Mouse (Mus musculus): ENCODE results near the gene Iyd. TPM values are rescaled to one million over a fixed set of nuclear protein-coding genes. Genes with fewer than 3 reads are reported as not detected.
A peak's percentile ranks its signal among the peaks of the same experiment; 100 is the strongest.

The Iyd gene
- polyA plus RNA-seq, 2 experiments = 3.8 to 9.8 TPM

- no peak for DNase-seq (ENCODE audit: low read depth in 3 of 3, low spot score in 3 of 3)
- no peak overlapping the region for H3K9ac ChIP-seq (replicated peaks)
- TF ChIP-seq CTCF (IDR thresholded peaks at IDR 0.05; ENCODE audit: low read depth) = peak; percentile 39
- TF ChIP-seq EP300 (IDR thresholded peaks at IDR 0.05; ENCODE audit: low read depth) = no peak
- no peak for ATAC-seq (ENCODE audit: insufficient read depth)
- H3K4me1 ChIP-seq (replicated peaks; ENCODE audit: control insufficient read depth in 2 of 2, insufficient read depth in 2 of 2, low read length in 1 of 2) = no peaks in the 10 kb centered on the region; a peak in 1 of 4 replicates
- no peak overlapping the region for H3K4me3 ChIP-seq (ENCODE audit: insufficient read depth in 1 of 2, low read depth in 2 of 2, low read length in 2 of 2)
- H3K27ac ChIP-seq = no peak overlapping the region
- no peaks in the 10 kb centered on the region for H3K27me3 ChIP-seq (ENCODE audit: control insufficient read depth, insufficient read depth, low read length)
- no peaks in the 10 kb centered on the region for H3K36me3 ChIP-seq (replicated peaks; ENCODE audit: control insufficient read depth, insufficient read depth, low read depth)
- H3K4me2 ChIP-seq (ENCODE audit: low read depth) = no peak overlapping the region
- H3K9me3 ChIP-seq (ENCODE audit: control insufficient read depth, low read length) = no peaks in the 10 kb centered on the region
Measured at GRCm38 (mm10) chr10:3562165-3562564, 22.1 kb downstream of the Iyd start.

DNA sequence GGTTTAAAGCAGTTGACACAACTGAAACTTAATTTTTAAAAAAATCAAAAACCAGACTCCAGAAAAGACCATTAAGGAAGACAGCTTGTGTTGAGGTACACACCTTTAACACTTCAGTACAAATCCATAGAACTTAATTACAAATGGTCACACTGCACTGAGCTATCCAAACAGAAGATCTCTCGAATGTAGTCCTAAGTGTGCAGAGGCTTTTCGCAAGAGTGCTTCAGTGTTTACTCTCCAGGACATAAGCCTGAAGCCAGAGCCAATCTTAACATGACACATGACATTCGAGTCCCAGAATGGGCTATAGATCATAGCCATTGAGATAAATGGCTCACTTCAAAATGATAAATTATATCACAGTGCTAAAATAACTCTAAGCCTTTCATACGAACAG lies 25.1 kb downstream of the Iyd start:
- H3K9me3 ChIP-seq (ENCODE audit: control insufficient read depth, low read length) = no peaks in the 10 kb centered on the region
- no peaks in the 10 kb centered on the region for H3K27me3 ChIP-seq (ENCODE audit: control insufficient read depth, insufficient read depth, low read length)
- no peak overlapping the region for H3K4me3 ChIP-seq (ENCODE audit: insufficient read depth in 1 of 2, low read depth in 2 of 2, low read length in 2 of 2)
- TF ChIP-seq EP300 (IDR thresholded peaks at IDR 0.05; ENCODE audit: low read depth) (no peak), CTCF (IDR thresholded peaks at IDR 0.05; ENCODE audit: low read depth) (no peak)
- ATAC-seq (ENCODE audit: insufficient read depth) (no peak), DNase-seq (ENCODE audit: low read depth in 3 of 3, low spot score in 3 of 3) (no peak)
- H3K9ac ChIP-seq (replicated peaks) = no peak overlapping the region
- H3K27ac ChIP-seq = no peak overlapping the region
- H3K36me3 ChIP-seq (replicated peaks; ENCODE audit: control insufficient read depth, insufficient read depth, low read depth) = no peaks in the 10 kb centered on the region
- 48% methylated on average over 4 of the region's 4 CpGs for WGBS (ENCODE audit: insufficient replicate concordance)
- no peak overlapping the region for H3K4me2 ChIP-seq (ENCODE audit: low read depth)
- no peaks in the 10 kb centered on the region; a peak in 1 of 4 replicates for H3K4me1 ChIP-seq (replicated peaks; ENCODE audit: control insufficient read depth in 2 of 2, insufficient read depth in 2 of 2, low read length in 1 of 2)

DNA sequence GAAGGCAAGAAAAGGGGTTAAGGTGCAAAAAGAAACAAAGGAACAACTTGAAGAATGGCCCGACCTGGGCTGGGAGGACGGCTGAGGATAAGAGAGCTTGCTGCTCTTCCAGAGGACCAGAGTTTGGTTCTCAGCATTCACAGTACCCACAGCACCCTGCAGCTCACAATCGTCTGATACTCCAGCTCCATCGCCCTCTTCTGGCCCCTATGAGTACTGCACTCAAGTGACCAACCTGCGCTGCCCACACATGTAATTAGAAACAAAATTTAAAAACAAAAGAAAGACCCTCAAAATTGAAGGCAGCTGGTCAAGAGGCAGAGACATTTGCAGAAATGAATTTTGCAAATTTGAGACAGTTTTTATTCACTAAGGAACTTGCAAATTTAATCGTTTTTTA lies 27.8 kb downstream of the Iyd start:
- Histone ChIP-seq H3K4me1 (replicated peaks; ENCODE audit: control insufficient read depth in 2 of 2, insufficient read depth in 2 of 2, low read length in 1 of 2) (no peaks in the 10 kb centered on the region; a peak in 1 of 4 replicates), H3K4me2 (ENCODE audit: low read depth) (no peak overlapping the region), H3K9me3 (ENCODE audit: control insufficient read depth, low read length) (no peaks in the 10 kb centered on the region), H3K36me3 (replicated peaks; ENCODE audit: control insufficient read depth, insufficient read depth, low read depth) (no peaks in the 10 kb centered on the region), H3K27ac (no peak overlapping the region), H3K27me3 (ENCODE audit: control insufficient read depth, insufficient read depth, low read length) (no peaks in the 10 kb centered on the region), H3K9ac (replicated peaks) (no peak overlapping the region), H3K4me3 (ENCODE audit: insufficient read depth in 1 of 2, low read depth in 2 of 2, low read length in 2 of 2) (no peak overlapping the region)
- ATAC-seq (ENCODE audit: insufficient read depth) (no peak), DNase-seq (ENCODE audit: low read depth in 3 of 3, low spot score in 3 of 3) (no peak)
- TF ChIP-seq EP300 (IDR thresholded peaks at IDR 0.05; ENCODE audit: low read depth) (no peak), CTCF (IDR thresholded peaks at IDR 0.05; ENCODE audit: low read depth) (peak; percentile 62)
- WGBS (ENCODE audit: insufficient replicate concordance) = 44% methylated on average over 6 of the region's 6 CpGs

- H3K4me1 ChIP-seq (replicated peaks; ENCODE audit: control insufficient read depth in 2 of 2, insufficient read depth in 2 of 2, low read length in 1 of 2) = no peaks in the 10 kb centered on the region
- ATAC-seq (ENCODE audit: insufficient read depth) (no peak), DNase-seq (ENCODE audit: low read depth in 3 of 3, low spot score in 3 of 3) (peak in 1 of 3 experiments; percentile 2)
- no peaks in the 10 kb centered on the region for H3K36me3 ChIP-seq (replicated peaks; ENCODE audit: control insufficient read depth, insufficient read depth, low read depth)
- no peak overlapping the region for H3K4me3 ChIP-seq (ENCODE audit: insufficient read depth in 1 of 2, low read depth in 2 of 2, low read length in 2 of 2)
- no peaks in the 10 kb centered on the region for H3K27me3 ChIP-seq (ENCODE audit: control insufficient read depth, insufficient read depth, low read length)
- H3K9me3 ChIP-seq (ENCODE audit: control insufficient read depth, low read length) = no peaks in the 10 kb centered on the region
- H3K4me2 ChIP-seq (ENCODE audit: low read depth) = no peak overlapping the region
- no peak overlapping the region for H3K27ac ChIP-seq
- 44% methylated on average over 10 of the region's 10 CpGs for WGBS (ENCODE audit: insufficient replicate concordance)
- TF ChIP-seq CTCF (IDR thresholded peaks at IDR 0.05; ENCODE audit: low read depth) = peak; percentile 54
- TF ChIP-seq EP300 (IDR thresholded peaks at IDR 0.05; ENCODE audit: low read depth) = no peak
- H3K9ac ChIP-seq (replicated peaks) = no peak overlapping the region
Measured at GRCm38 (mm10) chr10:3572723-3573649, 32.9 kb downstream of the Iyd start.

DNA sequence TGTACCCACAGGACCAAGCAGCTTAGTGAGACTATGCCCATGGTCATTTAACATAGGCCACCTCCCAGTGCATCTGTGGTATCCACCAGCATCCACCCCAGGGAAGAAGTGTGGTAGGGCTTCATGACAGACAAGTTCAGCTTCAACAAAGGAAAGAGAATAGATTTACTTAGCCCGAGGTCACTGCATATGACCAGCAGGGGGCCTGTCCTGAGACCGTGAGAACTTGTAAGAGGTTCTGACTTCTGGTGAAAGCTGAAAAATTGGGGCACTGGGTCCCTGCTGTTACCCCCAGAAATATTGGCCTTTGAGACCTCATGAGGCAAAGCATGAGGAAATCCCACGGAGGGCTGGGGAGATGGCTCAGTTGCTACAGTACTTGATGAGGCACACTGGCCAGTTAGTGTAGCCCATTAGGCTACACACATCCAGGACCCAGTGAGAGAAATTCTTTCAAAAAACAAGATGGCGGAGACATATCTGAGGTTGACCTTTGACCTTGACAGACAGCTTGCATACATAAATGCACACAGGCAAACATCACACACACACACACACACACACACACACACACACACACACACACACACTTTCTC lies 34.0 kb downstream of the Iyd start:
- no peak overlapping the region for H3K27ac ChIP-seq
- H3K9ac ChIP-seq (replicated peaks) = no peak overlapping the region
- WGBS (ENCODE audit: insufficient replicate concordance) = 48% methylated on average over 4 of the region's 4 CpGs
- H3K4me2 ChIP-seq (ENCODE audit: low read depth) = no peak overlapping the region
- H3K4me3 ChIP-seq (ENCODE audit: insufficient read depth in 1 of 2, low read depth in 2 of 2, low read length in 2 of 2) = no peak overlapping the region
- no peaks in the 10 kb centered on the region for H3K36me3 ChIP-seq (replicated peaks; ENCODE audit: control insufficient read depth, insufficient read depth, low read depth)
- TF ChIP-seq CTCF (IDR thresholded peaks at IDR 0.05; ENCODE audit: low read depth) (0 out of 2 replicates have a peak, but pooled peaks have one; percentile 29), EP300 (IDR thresholded peaks at IDR 0.05; ENCODE audit: low read depth) (no peak)
- H3K27me3 ChIP-seq (ENCODE audit: control insufficient read depth, insufficient read depth, low read length) = no peaks in the 10 kb centered on the region
- no peaks in the 10 kb centered on the region for H3K9me3 ChIP-seq (ENCODE audit: control insufficient read depth, low read length)
- no peak for DNase-seq (ENCODE audit: low read depth in 3 of 3, low spot score in 3 of 3)
- H3K4me1 ChIP-seq (replicated peaks; ENCODE audit: control insufficient read depth in 2 of 2, insufficient read depth in 2 of 2, low read length in 1 of 2) = no peaks in the 10 kb centered on the region
- ATAC-seq (ENCODE audit: insufficient read depth) = no peak
